Mouse (Mus musculus): ENCODE results near the gene Tmc5.

Gene Tmc5

GRCm38 (mm10) chr7:118599954-118600631 is 3.0 kb downstream of the Tmc5 start:
- in situ Hi-C loops (cut with MboI; ENCODE audit: unreplicated experiment in 2 of 2): loop anchor here (5.0 to 25.0 kb wide), 8 partner anchors 73 to 875 kb away; partner anchors contain the start of genes Arl6ip1 (in 1 of the 2), Gprc5b (in 1 of the 2) and Umod (in 1 of the 2)

GRCm38 (mm10) chr7:118604842-118605241 is 7.7 kb downstream of the Tmc5 start:
- in situ Hi-C loops (cut with MboI; ENCODE audit: unreplicated experiment in 2 of 2): loop anchor here in 1 of 2 experiments (25.0 kb wide), 1 partner anchor 382 kb away; the partner anchor contains the start of gene Gprc5b

DNA sequence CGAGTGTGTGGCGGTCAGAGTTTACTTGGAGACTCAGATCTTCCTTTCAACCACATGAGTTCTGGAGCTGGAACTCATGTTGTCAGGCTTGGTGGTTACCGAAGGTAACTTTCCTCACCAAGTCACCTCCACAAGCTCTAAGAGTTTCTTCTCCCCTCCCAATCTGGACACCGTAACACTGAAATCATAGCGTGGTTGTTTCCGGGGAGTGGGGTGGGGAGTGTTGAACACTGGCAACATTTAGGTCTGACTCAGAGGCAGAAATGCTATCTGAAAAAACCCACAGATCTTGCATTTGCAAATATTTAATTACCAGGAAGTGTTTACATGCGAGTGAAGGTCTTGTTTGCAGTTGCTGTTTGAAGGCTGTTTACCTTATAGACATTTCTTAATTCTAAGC is 12.7 kb downstream of the Tmc5 start:
- in situ Hi-C loops (cut with MboI; ENCODE audit: unreplicated experiment in 2 of 2): loop anchor here in 1 of 2 experiments (25.0 kb wide), 1 partner anchor 377 kb away; the partner anchor contains the start of gene Gprc5b

GRCm38 (mm10) chr7:118610721-118611120 is 13.6 kb downstream of the Tmc5 start:
- in situ Hi-C loops (cut with MboI; ENCODE audit: unreplicated experiment in 2 of 2): loop anchor here in 1 of 2 experiments (25.0 kb wide), 1 partner anchor 377 kb away; the partner anchor contains the start of gene Gprc5b

DNA sequence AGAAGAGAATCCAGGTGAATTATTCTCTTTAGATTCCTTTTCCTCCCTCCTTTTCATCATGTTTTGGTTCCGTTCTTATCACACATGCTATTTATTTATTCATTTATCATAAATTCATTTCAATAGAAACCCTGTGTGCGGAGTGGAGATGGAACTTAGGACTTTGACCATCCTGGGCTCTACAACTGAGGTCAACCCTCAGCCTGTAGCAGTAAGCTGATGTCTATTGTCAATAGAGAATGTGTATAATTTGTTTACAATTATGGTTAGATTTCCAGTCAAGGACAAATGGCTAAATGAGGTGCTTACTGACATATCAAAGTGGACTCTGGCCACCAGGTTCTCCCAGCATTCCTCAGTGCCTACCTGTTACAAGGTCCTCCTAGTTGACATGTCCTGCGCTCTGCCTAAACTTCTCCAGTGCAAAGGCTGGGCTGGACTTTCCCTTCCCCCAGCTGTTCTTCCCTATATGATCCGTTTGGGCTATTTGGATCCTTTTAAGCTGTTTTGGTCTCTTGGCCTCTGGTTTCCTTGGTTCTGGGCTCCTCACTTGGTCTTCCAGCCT is 14.2 kb downstream of the Tmc5 start:
- in situ Hi-C loops (cut with MboI; ENCODE audit: unreplicated experiment in 2 of 2): loop anchor here in 1 of 2 experiments (25.0 kb wide), 1 partner anchor 376 kb away; the partner anchor contains the start of gene Gprc5b

DNA sequence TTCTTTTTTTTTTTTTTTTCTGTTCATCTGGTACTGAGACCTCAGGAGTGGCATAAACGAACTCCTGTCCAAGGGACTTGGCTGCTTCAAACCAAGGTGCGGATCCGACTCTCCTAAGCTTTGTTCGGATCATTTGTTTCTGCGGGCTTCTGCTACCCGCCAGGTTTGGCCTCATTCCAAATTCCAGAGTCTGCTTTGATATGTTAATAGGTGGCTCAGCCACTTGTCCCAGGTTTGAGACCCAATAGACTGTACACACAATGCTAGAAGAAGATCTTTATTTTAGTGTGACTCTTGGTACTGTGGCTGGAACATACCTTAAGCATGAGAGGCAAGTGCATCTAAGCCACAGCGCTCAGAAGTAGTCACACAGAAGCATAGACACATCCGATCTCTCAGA is 14.8 kb downstream of the Tmc5 start:
- in situ Hi-C loops (cut with MboI; ENCODE audit: unreplicated experiment in 2 of 2): loop anchor here in 1 of 2 experiments (25.0 kb wide), 1 partner anchor 375 kb away; the partner anchor contains the start of gene Gprc5b

DNA sequence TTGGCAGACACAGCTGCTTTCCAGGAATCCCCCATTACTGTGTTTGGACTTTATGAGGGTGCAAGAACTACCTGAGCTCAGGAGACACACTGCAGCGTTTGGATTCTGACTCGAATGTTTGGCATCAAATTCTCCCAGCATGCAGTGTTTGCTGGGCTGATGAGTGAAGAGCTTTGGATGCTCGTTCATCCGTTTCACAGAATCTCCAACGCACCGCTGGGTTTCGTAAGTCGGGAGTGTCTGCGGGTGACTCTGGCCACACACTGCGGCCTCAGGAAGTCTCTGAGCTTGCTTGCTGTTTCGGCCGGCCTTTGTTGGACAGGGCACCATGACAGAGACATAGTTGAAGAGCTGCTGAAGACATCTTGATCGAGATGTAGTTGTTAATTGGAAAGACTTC is 17.0 kb downstream of the Tmc5 start:
- in situ Hi-C loops (cut with MboI; ENCODE audit: unreplicated experiment in 2 of 2): loop anchor here in 1 of 2 experiments (25.0 kb wide), 1 partner anchor 373 kb away; the partner anchor contains the start of gene Gprc5b

DNA sequence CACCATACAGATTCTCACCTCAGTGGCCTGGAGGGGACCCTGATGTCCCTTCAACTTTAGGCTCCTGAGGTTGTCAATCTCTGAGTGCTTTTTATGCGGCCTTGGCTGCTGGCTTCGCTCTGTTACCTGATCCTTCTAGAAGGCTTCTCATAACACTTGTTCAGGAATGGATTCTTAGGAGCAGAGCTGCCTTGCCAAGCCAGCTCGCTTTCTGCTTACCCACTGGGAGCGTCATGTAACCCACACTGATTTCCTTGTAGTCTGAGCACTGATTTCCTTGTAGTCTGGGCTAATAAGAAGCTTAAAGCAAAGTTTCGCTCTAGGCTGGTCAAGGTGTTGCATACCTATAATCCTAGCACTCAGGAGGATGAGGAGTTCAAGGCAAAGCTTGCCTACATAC is 21.0 kb downstream of the Tmc5 start:
- in situ Hi-C loops (cut with MboI; ENCODE audit: unreplicated experiment in 2 of 2): loop anchor here in 1 of 2 experiments (25.0 kb wide), 1 partner anchor 369 kb away; the partner anchor contains the start of gene Gprc5b

DNA sequence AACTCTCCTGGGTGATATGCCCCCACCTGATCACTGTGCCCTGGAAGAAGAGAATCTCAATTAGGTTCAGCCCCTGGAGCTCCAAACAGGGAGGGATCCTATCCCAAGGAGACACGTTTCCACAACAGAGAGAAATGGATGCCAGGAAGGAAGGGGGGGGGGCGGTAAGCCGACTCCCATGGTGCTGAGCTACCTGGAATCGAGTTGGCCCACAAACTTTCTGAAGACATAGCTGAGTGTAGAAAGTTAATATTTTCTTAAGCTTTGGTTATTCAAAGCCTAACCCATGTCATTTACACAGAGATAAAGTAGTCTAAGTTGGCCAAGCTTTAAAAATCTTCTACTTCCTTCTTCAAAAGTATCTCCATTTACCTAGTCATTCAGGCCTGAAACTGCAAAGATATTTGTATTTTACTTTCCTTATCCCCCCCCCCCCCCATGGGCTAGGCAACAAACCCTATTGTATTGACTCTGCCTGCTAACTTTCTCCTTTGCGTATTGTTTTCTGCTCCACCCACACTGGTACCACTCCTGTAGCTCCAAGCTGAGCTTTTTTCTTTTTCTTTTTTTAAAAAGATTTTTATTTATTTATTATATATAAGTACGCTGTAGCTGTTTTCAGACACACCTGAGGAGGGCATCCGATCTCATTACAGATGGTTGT is 23.3 kb downstream of the Tmc5 start:
- in situ Hi-C loops (cut with MboI; ENCODE audit: unreplicated experiment in 2 of 2): loop anchor here in 1 of 2 experiments (25.0 kb wide), 1 partner anchor 367 kb away; the partner anchor contains the start of gene Gprc5b

DNA sequence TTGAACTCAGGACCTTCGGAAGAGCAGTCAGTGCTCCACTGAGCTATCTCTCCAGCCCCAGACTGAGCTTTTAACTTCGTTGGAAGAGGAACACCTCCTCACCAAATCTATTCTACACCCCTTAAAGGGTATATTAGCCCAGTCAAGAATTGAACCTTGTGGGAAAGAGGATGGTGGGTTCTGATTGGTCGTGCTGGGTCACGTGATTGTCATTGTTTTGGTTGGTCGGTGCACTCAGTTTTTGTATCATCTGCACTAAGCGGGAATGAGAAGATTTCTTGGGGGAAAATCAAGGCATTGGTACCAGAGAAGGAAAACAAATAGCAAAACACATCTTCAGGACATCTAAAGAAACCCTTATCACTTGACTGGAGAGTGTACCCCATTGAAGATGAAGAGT is 24.0 kb downstream of the Tmc5 start:
- in situ Hi-C loops (cut with MboI; ENCODE audit: unreplicated experiment in 2 of 2): loop anchor here in 1 of 2 experiments (25.0 kb wide), 1 partner anchor 366 kb away; the partner anchor contains the start of gene Gprc5b

DNA sequence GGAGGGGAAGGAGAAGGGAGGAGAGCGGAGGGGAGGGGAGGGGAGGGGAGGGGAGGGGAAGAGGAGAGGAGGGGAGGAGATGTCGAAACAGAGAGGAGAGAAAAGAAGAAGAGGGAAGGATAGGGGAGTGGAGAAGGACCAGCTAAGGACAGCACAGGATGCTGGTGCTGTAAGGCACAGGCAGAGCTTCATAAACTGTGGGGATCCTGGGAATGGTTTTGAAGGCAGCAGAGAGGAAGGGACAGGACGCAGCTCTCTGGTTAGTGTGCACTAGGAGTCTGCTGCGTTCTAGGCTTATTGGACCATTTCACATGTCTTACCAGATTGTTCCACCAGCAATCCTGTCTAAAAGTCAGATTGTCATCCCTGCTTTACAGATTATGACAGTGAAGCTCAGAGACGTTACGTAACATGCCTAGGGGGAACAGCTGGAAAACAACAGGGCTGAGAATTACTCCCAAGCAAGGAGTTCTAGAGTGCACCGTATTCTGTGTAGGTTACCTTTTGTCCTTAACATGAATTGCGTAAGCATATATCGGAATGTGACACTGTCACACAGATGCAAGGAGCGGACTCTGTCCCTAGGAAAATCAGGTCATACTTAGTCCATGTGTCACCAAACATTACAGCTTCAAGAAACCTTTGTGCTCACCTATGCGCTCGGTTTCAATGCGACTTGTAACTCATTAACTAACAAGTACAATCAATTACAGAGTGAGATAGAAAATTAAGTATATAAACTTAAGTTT is 30.6 kb downstream of the Tmc5 start:
- in situ Hi-C loops (cut with MboI; ENCODE audit: unreplicated experiment in 2 of 2): loop anchor here in 1 of 2 experiments (25.0 kb wide), 1 partner anchor 815 kb away; no protein-coding TSS in a partner anchor

DNA sequence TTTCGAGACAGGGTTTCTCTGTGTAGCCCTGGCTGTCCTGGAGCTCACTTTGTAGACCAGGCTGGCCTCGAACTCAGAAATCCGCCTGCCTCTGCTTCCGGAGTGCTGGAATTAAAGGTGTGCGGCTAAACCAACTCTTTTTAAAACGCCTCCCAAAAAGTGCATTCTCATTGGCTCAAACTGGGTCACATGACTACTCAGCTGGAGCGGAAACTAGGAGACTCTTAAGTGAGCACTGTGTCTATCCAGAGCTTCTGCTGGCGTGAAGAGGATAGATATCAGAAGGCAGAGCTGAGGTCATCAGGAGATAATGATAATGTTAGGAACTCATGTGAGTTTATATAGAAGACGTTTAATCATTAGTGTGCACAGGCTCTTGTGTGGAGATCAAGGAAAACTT is 36.0 kb downstream of the Tmc5 start:
- in situ Hi-C loops (cut with MboI; ENCODE audit: unreplicated experiment in 2 of 2): loop anchor here in 1 of 2 experiments (25.0 kb wide), 1 partner anchor 821 kb away; no protein-coding TSS in a partner anchor

DNA sequence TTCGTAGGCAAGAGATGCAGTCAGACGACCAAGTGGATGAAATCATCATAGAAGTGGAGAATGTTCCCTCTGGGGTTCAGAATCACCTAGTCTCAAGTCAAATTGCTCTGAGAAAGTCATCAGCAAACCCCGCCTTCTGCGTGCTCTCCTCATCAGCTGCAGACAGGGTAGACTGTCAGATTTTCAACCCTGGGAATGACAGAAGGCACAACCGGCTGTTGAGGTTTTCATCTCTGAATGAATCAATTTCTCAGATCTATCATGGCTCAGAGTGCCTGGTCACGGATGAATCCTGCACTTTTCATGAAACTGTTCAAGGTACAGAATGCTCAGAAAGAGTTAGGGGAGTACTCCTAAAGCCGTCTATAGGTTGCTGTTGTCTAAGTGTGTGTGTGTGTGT is 36.9 kb downstream of the Tmc5 start:
- in situ Hi-C loops (cut with MboI; ENCODE audit: unreplicated experiment in 2 of 2): loop anchor here in 1 of 2 experiments (25.0 kb wide), 1 partner anchor 822 kb away; no protein-coding TSS in a partner anchor

GRCm38 (mm10) chr7:118637466-118637865 is 40.4 kb downstream of the Tmc5 start:
- in situ Hi-C loops (cut with MboI; ENCODE audit: unreplicated experiment in 2 of 2): loop anchor here in 1 of 2 experiments (25.0 kb wide), 1 partner anchor 825 kb away; no protein-coding TSS in a partner anchor

GRCm38 (mm10) chr7:118646237-118646636 is 49.1 kb downstream of the Tmc5 start:
- in situ Hi-C loops (cut with MboI; ENCODE audit: unreplicated experiment in 2 of 2): loop anchor here in 1 of 2 experiments (25.0 kb wide), 1 partner anchor 834 kb away; no protein-coding TSS in a partner anchor

GRCm38 (mm10) chr7:118649328-118649727 is 52.2 kb downstream of the Tmc5 start:
- in situ Hi-C loops (cut with MboI; ENCODE audit: unreplicated experiment in 2 of 2): loop anchor here in 1 of 2 experiments (25.0 kb wide), 1 partner anchor 837 kb away; no protein-coding TSS in a partner anchor

GRCm38 (mm10) chr7:118650119-118650518 is 53.0 kb downstream of the Tmc5 start:
- in situ Hi-C loops (cut with MboI; ENCODE audit: unreplicated experiment in 2 of 2): no loop called here

DNA sequence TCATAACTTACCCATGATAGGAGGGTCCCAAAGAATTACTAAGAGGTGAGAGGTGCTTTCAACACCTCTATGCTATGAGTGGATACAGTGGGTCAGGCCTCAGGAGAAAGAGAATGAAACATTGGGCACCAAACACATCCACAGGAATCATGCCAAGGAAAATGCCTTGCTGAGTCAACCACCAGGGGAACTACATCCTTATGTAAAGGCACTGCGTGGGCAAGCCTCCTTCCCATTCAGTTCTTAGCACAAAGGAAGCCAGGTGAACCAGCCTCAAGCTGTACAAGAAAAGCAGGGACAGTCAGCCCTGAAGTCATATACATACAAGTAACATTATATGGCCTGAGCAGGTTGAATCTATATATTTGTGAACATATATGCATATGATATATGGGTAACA is 53.8 kb downstream of the Tmc5 start:
- in situ Hi-C loops (cut with MboI; ENCODE audit: unreplicated experiment in 2 of 2): no loop called here

GRCm38 (mm10) chr7:118652572-118653295 is 55.6 kb downstream of the Tmc5 start:
- in situ Hi-C loops (cut with MboI; ENCODE audit: unreplicated experiment in 2 of 2): no loop called here
